Mouse (Mus musculus): Measurements from ENCODE around the gene Hist2h3c2. TPM values are rescaled to one million over a fixed set of nuclear protein-coding genes. Genes with fewer than 3 reads are reported as not detected.

Gene Hist2h3c2
- polyA plus RNA-seq, 1 experiment from 2014 or later = 1.1 TPM

GRCm38 (mm10) chr3:96237335-96237903, 1.5 kb downstream of the Hist2h3c2 start:
- Histone ChIP-seq H3K4me3 (ENCODE audit: low read length) (peak overlapping the region; percentile 28), H3K27ac (ENCODE audit: low read depth, low read length) (no peak overlapping the region), H3K9me3 (ENCODE audit: control insufficient read depth, low read length) (no peaks in the 10 kb centered on the region), H3K36me3 (ENCODE audit: control insufficient read depth, insufficient read depth, low read length) (no peaks in the 10 kb centered on the region), H3K4me1 (ENCODE audit: control insufficient read depth, insufficient read depth, low read depth, low read length) (peaks cover 12% of the 10 kb centered on the region), H3K27me3 (replicated peaks; ENCODE audit: control insufficient read depth, insufficient read depth, low read length) (no peaks in the 10 kb centered on the region), H3K9ac (ENCODE audit: low read depth, low read length) (no peak overlapping the region), H3K4me2 (ENCODE audit: low read length) (peak overlapping the region; percentile 46)
- 27% methylated on average over 7 of the region's 7 CpGs for WGBS
- ATAC-seq = no peak

- H3K27ac ChIP-seq (ENCODE audit: low read depth, low read length) = no peak overlapping the region
- no peak overlapping the region for H3K9ac ChIP-seq (ENCODE audit: low read depth, low read length)
- no peaks in the 10 kb centered on the region for H3K36me3 ChIP-seq (ENCODE audit: control insufficient read depth, insufficient read depth, low read length)
- WGBS = 91% methylated on average over 4 of the region's 4 CpGs
- no peak for ATAC-seq
- H3K4me1 ChIP-seq (ENCODE audit: control insufficient read depth, insufficient read depth, low read depth, low read length) = peaks cover 12% of the 10 kb centered on the region
- H3K4me2 ChIP-seq (ENCODE audit: low read length) = peak overlapping the region; percentile 46
- H3K27me3 ChIP-seq (replicated peaks; ENCODE audit: control insufficient read depth, insufficient read depth, low read length) = no peaks in the 10 kb centered on the region
- peak overlapping the region; percentile 3; the same call in 1 of the 2 replicates for H3K4me3 ChIP-seq (ENCODE audit: low read length)
- no peaks in the 10 kb centered on the region for H3K9me3 ChIP-seq (ENCODE audit: control insufficient read depth, low read length)
Measured at GRCm38 (mm10) chr3:96236834-96237334, 2.0 kb downstream of the Hist2h3c2 start.

DNA sequence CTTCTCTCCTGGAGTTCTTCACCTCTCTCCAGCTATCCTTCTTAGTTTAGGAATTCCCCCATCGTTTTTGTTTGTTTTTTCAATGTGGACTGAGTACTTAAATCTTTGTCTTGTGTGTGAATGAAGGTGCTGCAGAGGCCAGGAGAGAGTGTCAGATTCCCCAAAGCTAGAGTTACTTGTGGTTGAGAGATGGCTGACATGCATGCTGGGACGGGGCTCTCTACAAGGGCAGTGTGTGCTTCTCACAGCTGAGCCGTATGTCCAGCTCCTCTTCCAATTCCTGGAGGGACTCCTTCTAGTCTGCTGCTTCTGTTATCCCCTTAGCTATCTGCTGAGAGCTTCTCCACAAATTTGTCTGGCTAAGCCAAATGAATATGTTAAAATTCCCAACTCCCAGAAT, 3.1 kb downstream of the Hist2h3c2 start:
- Histone ChIP-seq H3K9ac (ENCODE audit: low read depth, low read length) (no peak overlapping the region), H3K9me3 (ENCODE audit: control insufficient read depth, low read length) (no peaks in the 10 kb centered on the region), H3K4me2 (ENCODE audit: low read length) (no peak overlapping the region), H3K36me3 (ENCODE audit: control insufficient read depth, insufficient read depth, low read length) (no peaks in the 10 kb centered on the region), H3K4me3 (ENCODE audit: low read length) (no peak overlapping the region), H3K27me3 (replicated peaks; ENCODE audit: control insufficient read depth, insufficient read depth, low read length) (no peaks in the 10 kb centered on the region), H3K4me1 (ENCODE audit: control insufficient read depth, insufficient read depth, low read depth, low read length) (peaks cover 10% of the 10 kb centered on the region), H3K27ac (ENCODE audit: low read depth, low read length) (no peak overlapping the region)
- no peak for ATAC-seq
- 80% methylated on average over 3 of the region's 3 CpGs for WGBS

DNA sequence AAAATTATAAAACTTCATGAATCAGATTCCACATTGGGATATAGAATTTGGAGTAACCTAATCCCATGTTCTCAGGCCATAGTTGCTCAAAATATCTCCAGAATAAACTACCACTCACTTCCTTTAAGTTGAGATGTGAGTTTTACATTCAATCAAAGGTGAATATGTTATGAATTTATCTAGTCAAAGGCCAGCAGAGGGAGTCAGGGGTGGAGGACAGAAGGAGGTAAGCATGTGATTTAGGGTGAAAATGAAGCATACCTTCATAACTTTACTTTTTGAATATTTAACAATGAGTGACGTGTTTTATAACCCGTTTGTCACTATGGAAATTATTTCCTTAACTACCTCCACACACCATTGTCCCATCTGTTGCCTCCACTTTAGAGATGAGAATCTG, 4.0 kb downstream of the Hist2h3c2 start:
- Histone ChIP-seq H3K4me2 (ENCODE audit: low read length) (no peak overlapping the region), H3K36me3 (ENCODE audit: control insufficient read depth, insufficient read depth, low read length) (no peaks in the 10 kb centered on the region), H3K27ac (ENCODE audit: low read depth, low read length) (no peak overlapping the region), H3K9me3 (ENCODE audit: control insufficient read depth, low read length) (no peaks in the 10 kb centered on the region), H3K4me1 (ENCODE audit: control insufficient read depth, insufficient read depth, low read depth, low read length) (peaks cover 9% of the 10 kb centered on the region), H3K27me3 (replicated peaks; ENCODE audit: control insufficient read depth, insufficient read depth, low read length) (no peaks in the 10 kb centered on the region), H3K4me3 (ENCODE audit: low read length) (no peak overlapping the region), H3K9ac (ENCODE audit: low read depth, low read length) (no peak overlapping the region)
- ATAC-seq = no peak
- WGBS = 86% methylated on average over 2 of the region's 2 CpGs

DNA sequence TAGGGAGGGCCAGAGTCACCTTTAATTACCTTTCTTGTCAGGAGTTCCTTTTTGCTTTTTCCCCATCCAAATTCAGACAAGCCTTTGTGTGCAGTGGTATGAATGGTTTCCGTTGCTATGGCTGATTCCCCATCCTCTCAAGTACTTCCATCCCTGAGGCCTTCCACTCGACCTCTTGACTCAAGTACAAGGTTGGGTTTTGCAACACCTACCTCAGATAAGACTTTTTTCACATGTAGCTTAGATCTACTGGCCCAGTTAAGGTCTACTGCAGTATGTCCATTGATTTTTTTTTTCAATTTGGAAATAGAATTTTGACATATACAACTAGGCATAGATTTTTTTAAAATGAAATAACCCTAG, 7.2 kb downstream of the Hist2h3c2 start:
- Histone ChIP-seq H3K27ac (ENCODE audit: low read depth, low read length) (no peak overlapping the region), H3K27me3 (replicated peaks; ENCODE audit: control insufficient read depth, insufficient read depth, low read length) (no peaks in the 10 kb centered on the region), H3K36me3 (ENCODE audit: control insufficient read depth, insufficient read depth, low read length) (no peaks in the 10 kb centered on the region), H3K4me1 (ENCODE audit: control insufficient read depth, insufficient read depth, low read depth, low read length) (no peaks in the 10 kb centered on the region), H3K9ac (ENCODE audit: low read depth, low read length) (no peak overlapping the region), H3K9me3 (ENCODE audit: control insufficient read depth, low read length) (no peaks in the 10 kb centered on the region), H3K4me2 (ENCODE audit: low read length) (no peak overlapping the region), H3K4me3 (ENCODE audit: low read length) (no peak overlapping the region)
- ATAC-seq = no peak
- WGBS = 68% methylated on average over 2 of the region's 2 CpGs

- H3K4me2 ChIP-seq (ENCODE audit: low read length) = no peak overlapping the region
- no peaks in the 10 kb centered on the region for H3K4me1 ChIP-seq (ENCODE audit: control insufficient read depth, insufficient read depth, low read depth, low read length)
- H3K9me3 ChIP-seq (ENCODE audit: control insufficient read depth, low read length) = no peaks in the 10 kb centered on the region
- 73% methylated on average over 4 of the region's 4 CpGs for WGBS
- H3K9ac ChIP-seq (ENCODE audit: low read depth, low read length) = no peak overlapping the region
- H3K36me3 ChIP-seq (ENCODE audit: control insufficient read depth, insufficient read depth, low read length) = no peaks in the 10 kb centered on the region
- no peak overlapping the region for H3K4me3 ChIP-seq (ENCODE audit: low read length)
- no peak for ATAC-seq
- H3K27ac ChIP-seq (ENCODE audit: low read depth, low read length) = no peak overlapping the region
- no peaks in the 10 kb centered on the region for H3K27me3 ChIP-seq (replicated peaks; ENCODE audit: control insufficient read depth, insufficient read depth, low read length)
Measured at GRCm38 (mm10) chr3:96230910-96231757, 7.8 kb downstream of the Hist2h3c2 start.

DNA sequence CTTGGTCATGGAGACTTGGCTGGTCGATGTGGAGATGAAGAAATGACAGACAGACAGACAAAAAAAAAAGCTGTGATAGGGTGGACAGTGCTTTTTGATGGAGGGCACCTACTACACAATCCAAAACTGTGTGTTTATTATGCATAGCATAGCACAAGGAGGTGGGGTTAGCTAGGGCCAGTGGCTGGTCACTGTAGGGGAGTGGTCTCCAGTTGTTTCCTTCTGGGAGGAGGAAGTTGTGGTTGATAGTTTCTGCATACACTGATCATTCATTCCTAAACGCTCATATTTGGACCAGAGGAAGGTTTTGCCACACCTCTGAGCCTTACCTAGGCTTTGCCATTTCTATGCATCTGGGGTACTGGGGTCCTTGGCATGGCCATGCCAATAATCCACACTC, 8.5 kb downstream of the Hist2h3c2 start:
- H3K36me3 ChIP-seq (ENCODE audit: control insufficient read depth, insufficient read depth, low read length) = no peaks in the 10 kb centered on the region
- H3K4me2 ChIP-seq (ENCODE audit: low read length) = no peak overlapping the region
- WGBS = 79% methylated on average over 2 of the region's 2 CpGs
- no peak overlapping the region for H3K4me3 ChIP-seq (ENCODE audit: low read length)
- no peaks in the 10 kb centered on the region for H3K4me1 ChIP-seq (ENCODE audit: control insufficient read depth, insufficient read depth, low read depth, low read length)
- no peaks in the 10 kb centered on the region for H3K9me3 ChIP-seq (ENCODE audit: control insufficient read depth, low read length)
- H3K9ac ChIP-seq (ENCODE audit: low read depth, low read length) = no peak overlapping the region
- H3K27me3 ChIP-seq (replicated peaks; ENCODE audit: control insufficient read depth, insufficient read depth, low read length) = no peaks in the 10 kb centered on the region
- H3K27ac ChIP-seq (ENCODE audit: low read depth, low read length) = no peak overlapping the region
- no peak for ATAC-seq

DNA sequence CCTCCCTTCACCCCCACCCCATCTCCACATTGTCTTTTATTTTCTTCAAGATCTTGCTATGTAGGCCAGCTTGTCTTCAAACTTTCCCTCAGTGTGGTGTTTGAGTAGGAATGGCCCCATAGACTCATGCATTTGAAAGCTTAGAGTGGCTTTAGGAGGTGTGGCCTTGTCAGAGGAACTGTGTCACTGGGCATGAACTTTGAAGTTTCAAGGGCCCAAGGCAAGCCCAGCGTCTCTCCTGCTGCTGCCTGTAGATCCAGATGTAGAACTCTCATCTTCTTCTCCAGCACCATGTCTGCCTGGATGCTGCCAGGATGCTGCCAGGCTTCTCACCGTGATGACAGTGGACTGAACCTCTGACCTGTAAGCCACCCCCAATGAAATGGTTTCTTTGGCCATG, 10.1 kb downstream of the Hist2h3c2 start:
- Histone ChIP-seq H3K4me2 (ENCODE audit: low read length) (no peak overlapping the region), H3K9me3 (ENCODE audit: control insufficient read depth, low read length) (no peaks in the 10 kb centered on the region), H3K4me1 (ENCODE audit: control insufficient read depth, insufficient read depth, low read depth, low read length) (no peaks in the 10 kb centered on the region), H3K27ac (ENCODE audit: low read depth, low read length) (no peak overlapping the region), H3K27me3 (replicated peaks; ENCODE audit: control insufficient read depth, insufficient read depth, low read length) (no peaks in the 10 kb centered on the region), H3K9ac (ENCODE audit: low read depth, low read length) (no peak overlapping the region), H3K4me3 (ENCODE audit: low read length) (no peak overlapping the region), H3K36me3 (ENCODE audit: control insufficient read depth, insufficient read depth, low read length) (no peaks in the 10 kb centered on the region)
- no peak for ATAC-seq
- 83% methylated on average over 2 of the region's 2 CpGs for WGBS

DNA sequence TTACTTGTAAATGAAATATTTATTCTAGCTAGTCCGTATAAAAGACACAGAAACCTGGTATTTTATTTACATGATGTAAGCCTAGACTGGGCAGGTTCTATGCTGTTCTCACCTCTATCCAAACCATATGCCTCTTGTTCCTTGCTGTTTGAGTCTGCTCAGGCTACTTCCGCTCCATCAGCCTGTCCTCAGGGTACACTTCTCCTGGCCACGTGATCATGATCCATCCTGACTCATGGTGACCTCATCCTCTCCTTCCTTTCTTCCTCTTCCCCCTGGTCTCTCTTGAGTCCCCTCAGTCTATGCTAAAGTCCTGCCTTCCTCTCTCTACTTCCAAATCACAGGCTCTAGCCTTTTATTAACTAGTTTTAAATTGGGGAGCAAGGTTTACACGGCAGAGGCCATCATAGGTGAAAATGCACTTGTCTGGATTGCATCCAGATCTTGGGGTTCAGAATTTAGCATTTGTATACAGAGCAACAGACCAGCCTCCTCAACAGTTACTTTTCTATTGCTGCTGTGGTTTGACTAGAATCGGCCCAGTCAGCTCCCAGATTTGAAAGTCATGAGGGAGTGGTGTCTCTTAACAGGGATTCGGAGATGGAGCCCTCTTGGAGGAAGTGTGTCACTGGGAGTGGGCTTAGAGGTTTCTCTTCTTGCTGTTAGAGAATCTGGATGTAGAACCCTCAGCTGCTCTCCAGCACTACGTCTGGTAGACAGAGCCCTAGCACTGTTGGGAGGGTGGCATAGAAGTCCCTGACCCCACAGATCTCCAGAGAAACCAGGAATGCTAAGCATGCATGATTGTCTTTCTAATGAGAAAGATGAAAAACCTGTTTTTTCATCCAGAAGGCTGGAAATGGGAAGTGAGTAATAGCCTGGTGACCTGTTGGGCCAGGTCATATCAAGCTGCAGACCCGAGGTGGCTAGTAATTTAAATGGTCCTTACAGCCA, 12.0 kb downstream of the Hist2h3c2 start:
- H3K9me3 ChIP-seq (ENCODE audit: control insufficient read depth, low read length) = no peaks in the 10 kb centered on the region
- H3K9ac ChIP-seq (ENCODE audit: low read depth, low read length) = no peak overlapping the region
- H3K36me3 ChIP-seq (ENCODE audit: control insufficient read depth, insufficient read depth, low read length) = no peaks in the 10 kb centered on the region
- 72% methylated on average over 8 of the region's 8 CpGs for WGBS
- no peak overlapping the region for H3K27ac ChIP-seq (ENCODE audit: low read depth, low read length)
- peaks cover 8% of the 10 kb centered on the region for H3K4me1 ChIP-seq (ENCODE audit: control insufficient read depth, insufficient read depth, low read depth, low read length)
- H3K27me3 ChIP-seq (replicated peaks; ENCODE audit: control insufficient read depth, insufficient read depth, low read length) = no peaks in the 10 kb centered on the region
- H3K4me2 ChIP-seq (ENCODE audit: low read length) = no peak overlapping the region
- no peak overlapping the region for H3K4me3 ChIP-seq (ENCODE audit: low read length)
- ATAC-seq = no peak
